Mouse (Mus musculus) stomach, embryonic 16.5 days (tissue): ENCODE results near the gene Cldn11. TPM values are rescaled to one million over a fixed set of nuclear protein-coding genes. Genes with fewer than 3 reads are reported as not detected.

ENCODE experiments used
- ATAC-seq: fragments of 200-750 bp; cut with Nextera tagmentation; 2 replicates; pipeline ENCODE4 v1.8.0; 2017; ENCODE audit warnings: moderate number of reproducible peaks, moderate TSS enrichment; ENCODE audit not compliant: insufficient read depth, low FRiP score
- H3K27ac ChIP-seq: fragments of 300-500 bp; sonication (generic); 2 replicates; pipeline ENCODE4 v1.5.1; 2014; ENCODE audit warnings: low read length
- H3K27me3 ChIP-seq: fragments of 300-500 bp; sonication (generic); 2 replicates; pipeline ENCODE4 v1.6.1; 2014; ENCODE audit warnings: low read length, control low read depth, mixed read lengths; ENCODE audit not compliant: control insufficient read depth, insufficient read depth
- H3K36me3 ChIP-seq: fragments of 300-500 bp; sonication (generic); 2 replicates; pipeline ENCODE4 v1.6.1; 2014; ENCODE audit warnings: low read length; ENCODE audit not compliant: control insufficient read depth, insufficient read depth
- H3K4me1 ChIP-seq: fragments of 300-500 bp; sonication (generic); 2 replicates; pipeline ENCODE4 v1.6.1; 2014; ENCODE audit warnings: low read length, control low read depth, mixed read lengths; ENCODE audit not compliant: control insufficient read depth, insufficient read depth
- H3K4me2 ChIP-seq: fragments of 300-500 bp; sonication (generic); 2 replicates; pipeline ENCODE4 v1.6.1; 2014; ENCODE audit warnings: low read depth, low read length, mixed read lengths
- H3K4me3 ChIP-seq: fragments of 300-500 bp; sonication (generic); replicated peaks from 2 replicates; pipeline ENCODE4 v1.5.1; 2014; ENCODE audit warnings: mild to moderate bottlenecking, low read length
- H3K9ac ChIP-seq: fragments of 300-500 bp; sonication (generic); 2 replicates; pipeline ENCODE4 v1.6.1; 2014; ENCODE audit warnings: low read length
- H3K9me3 ChIP-seq: fragments of 300-500 bp; sonication (generic); replicated peaks from 2 replicates; pipeline ENCODE4 v1.6.1; 2016; ENCODE audit warnings: low read length, control low read depth; ENCODE audit not compliant: control insufficient read depth
- WGBS: fragments of 180-500 bp; shearing (Covaris S2); extraction: QIAGEN DNeasy Blood & Tissue Kit; methylation state at CpG from one replicate; pipeline ENCODE4 v1.1.7; 2014; 5-methylcytosine and 5-hydroxymethylcytosine counted together
- polyA plus RNA-seq: library from polyadenylated mRNA; unstranded; fragments of >200 nt; fragmentation: Nextera tagmentation; extraction: Ambion mirVana; gene quantifications from 2 replicates; pipeline ENCODE4 v1.2.1, GENCODE M21; 2015

Gene Cldn11
- polyA plus RNA-seq = 3.3 and 4.2 TPM in 2 replicates

GRCm38 (mm10) chr3:31149706-31150105 is at the start of gene Cldn11:
Gene Cldn11 (plus strand): TSS chr3:31149920.
- Histone ChIP-seq H3K9me3 (no peaks in the 10 kb centered on the region), H3K4me3 (peak within 1 kb of the TSS; percentile 44), H3K4me2 (peak within 1 kb of the TSS; percentile 77), H3K27me3 (0 out of 2 replicates have a peak, but pooled peaks cover 6% of the 10 kb centered on the region), H3K9ac (peak within 1 kb of the TSS; percentile 40; the same call in 1 of the 2 replicates), H3K36me3 (no peaks in the 10 kb centered on the region), H3K4me1 (peaks cover 2% of the 10 kb centered on the region; the same call in 1 of the 2 replicates), H3K27ac (no peak within 1 kb of the TSS)
- under 1% methylated on average over 33 of the region's 33 CpGs for WGBS
- ATAC-seq = peak; percentile 74; the same call in 1 of the 2 replicates

GRCm38 (mm10) chr3:31100026-31100425 is 49.7 kb upstream of the Cldn11 start:
- Histone ChIP-seq H3K4me1 (peaks cover 15% of the 10 kb centered on the region), H3K4me3 (no peak overlapping the region), H3K9ac (no peak overlapping the region), H3K9me3 (no peaks in the 10 kb centered on the region), H3K27ac (no peak overlapping the region), H3K27me3 (no peaks in the 10 kb centered on the region), H3K4me2 (peak overlapping the region; percentile 23; the same call in 1 of the 2 replicates), H3K36me3 (no peaks in the 10 kb centered on the region)
- ATAC-seq = no peak
- 70% methylated on average over 5 of the region's 5 CpGs for WGBS

GRCm38 (mm10) chr3:31100802-31101201 is 48.9 kb upstream of the Cldn11 start:
- Histone ChIP-seq H3K9me3 (no peaks in the 10 kb centered on the region), H3K9ac (no peak overlapping the region), H3K4me1 (peaks cover 15% of the 10 kb centered on the region), H3K4me2 (no peak overlapping the region), H3K4me3 (no peak overlapping the region), H3K27me3 (no peaks in the 10 kb centered on the region), H3K36me3 (no peaks in the 10 kb centered on the region), H3K27ac (no peak overlapping the region)
- no peak for ATAC-seq
- WGBS = 87% methylated on average over 3 of the region's 3 CpGs

GRCm38 (mm10) chr3:31104936-31105335 is 44.8 kb upstream of the Cldn11 start:
- no peak overlapping the region for H3K27ac ChIP-seq
- 63% methylated on average over 6 of the region's 6 CpGs for WGBS

GRCm38 (mm10) chr3:31106597-31106996 is 43.1 kb upstream of the Cldn11 start:
- Histone ChIP-seq H3K27ac (no peak overlapping the region), H3K27me3 (no peaks in the 10 kb centered on the region), H3K4me2 (no peak overlapping the region), H3K4me1 (peaks cover 4% of the 10 kb centered on the region; the same call in 1 of the 2 replicates), H3K4me3 (no peak overlapping the region), H3K9ac (no peak overlapping the region), H3K9me3 (no peaks in the 10 kb centered on the region), H3K36me3 (no peaks in the 10 kb centered on the region)
- no peak for ATAC-seq
- 83% methylated on average over 6 of the region's 6 CpGs for WGBS

More at GRCm38 (mm10) chr3:31104936-31105335, 44.8 kb upstream of the Cldn11 start:
- Histone ChIP-seq H3K4me1 (peaks cover 4% of the 10 kb centered on the region; the same call in 1 of the 2 replicates), H3K27me3 (no peaks in the 10 kb centered on the region), H3K9ac (no peak overlapping the region), H3K36me3 (no peaks in the 10 kb centered on the region), H3K9me3 (no peaks in the 10 kb centered on the region), H3K4me3 (no peak overlapping the region), H3K4me2 (no peak overlapping the region)
- ATAC-seq = no peak

- whole genome bisulfite sequencing = 81% methylated on average over 4 of the region's 4 CpGs
Measured at GRCm38 (mm10) chr3:31107674-31108073, 42.0 kb upstream of the Cldn11 start.

GRCm38 (mm10) chr3:31109108-31109507 is 40.6 kb upstream of the Cldn11 start:
- ATAC-seq = no peak
- no peak overlapping the region for H3K9ac ChIP-seq
- 55% methylated on average over 3 of the region's 3 CpGs for WGBS

More at GRCm38 (mm10) chr3:31107674-31108073, 42.0 kb upstream of the Cldn11 start:
- H3K36me3 ChIP-seq = no peaks in the 10 kb centered on the region
- no peak overlapping the region for H3K9ac ChIP-seq
- no peak overlapping the region for H3K27ac ChIP-seq
- no peak for ATAC-seq
- H3K9me3 ChIP-seq = no peaks in the 10 kb centered on the region
- H3K4me2 ChIP-seq = no peak overlapping the region
- no peak overlapping the region for H3K4me3 ChIP-seq
- H3K27me3 ChIP-seq = no peaks in the 10 kb centered on the region
- H3K4me1 ChIP-seq = peaks cover 4% of the 10 kb centered on the region; the same call in 1 of the 2 replicates

GRCm38 (mm10) chr3:31123098-31123497 is 26.6 kb upstream of the Cldn11 start:
- 82% methylated on average over 4 of the region's 4 CpGs for WGBS
- H3K27me3 ChIP-seq = no peaks in the 10 kb centered on the region

More at GRCm38 (mm10) chr3:31109108-31109507, 40.6 kb upstream of the Cldn11 start:
- Histone ChIP-seq H3K27me3 (no peaks in the 10 kb centered on the region), H3K4me3 (no peak overlapping the region), H3K27ac (no peak overlapping the region), H3K4me1 (peaks cover 4% of the 10 kb centered on the region; the same call in 1 of the 2 replicates), H3K9me3 (no peaks in the 10 kb centered on the region), H3K4me2 (no peak overlapping the region), H3K36me3 (0 out of 2 replicates have a peak, but pooled peaks cover 3% of the 10 kb centered on the region)

GRCm38 (mm10) chr3:31126303-31126702 is 23.4 kb upstream of the Cldn11 start:
- Histone ChIP-seq H3K9me3 (no peaks in the 10 kb centered on the region), H3K36me3 (0 out of 2 replicates have a peak, but pooled peaks cover 3% of the 10 kb centered on the region), H3K27ac (no peak overlapping the region), H3K4me1 (no peaks in the 10 kb centered on the region), H3K4me3 (no peak overlapping the region), H3K27me3 (no peaks in the 10 kb centered on the region), H3K9ac (no peak overlapping the region), H3K4me2 (no peak overlapping the region)
- no peak for ATAC-seq
- whole genome bisulfite sequencing = 65% methylated on average over 4 of the region's 4 CpGs

More at GRCm38 (mm10) chr3:31123098-31123497, 26.6 kb upstream of the Cldn11 start:
- no peak overlapping the region for H3K27ac ChIP-seq
- H3K4me2 ChIP-seq = no peak overlapping the region
- H3K9me3 ChIP-seq = no peaks in the 10 kb centered on the region
- no peak overlapping the region for H3K9ac ChIP-seq
- no peak for ATAC-seq
- H3K36me3 ChIP-seq = peaks cover 3% of the 10 kb centered on the region; the same call in 1 of the 2 replicates
- no peak overlapping the region for H3K4me3 ChIP-seq
- no peaks in the 10 kb centered on the region for H3K4me1 ChIP-seq
